Mouse (Mus musculus) kidney, adult 8-10 months (tissue): ENCODE data around the gene H2-M10.2.

ENCODE experiments used
- DNase-seq, 2 experiments: peaks; one replicate each; pipeline ENCODE4 v3.0.0; 2022

H2-M10.2 gene

GRCm38 (mm10) chr17:36248886-36249285 is 37.4 kb downstream of the H2-M10.2 start:
- no peak for DNase-seq

- DNase-seq: no peak
Measured at GRCm38 (mm10) chr17:36245741-36246140, 40.5 kb downstream of the H2-M10.2 start.

GRCm38 (mm10) chr17:36244031-36244430 is 42.3 kb downstream of the H2-M10.2 start:
- no peak for DNase-seq

GRCm38 (mm10) chr17:36240637-36241213 is 45.6 kb downstream of the H2-M10.2 start:
- DNase-seq: no peak

GRCm38 (mm10) chr17:36237321-36237921 is 48.9 kb downstream of the H2-M10.2 start:
- DNase-seq: no peak

GRCm38 (mm10) chr17:36235300-36235699 is 51.0 kb downstream of the H2-M10.2 start:
- DNase-seq: peak; percentile 44 to 59
